Mouse (Mus musculus): ENCODE results near the gene Ppara. TPM values are rescaled to one million over a fixed set of nuclear protein-coding genes. Genes with fewer than 3 reads are reported as not detected.

Gene Ppara
- total RNA-seq, 2 experiments from 2014 or later, result 44.7 to 58.8 TPM

DNA sequence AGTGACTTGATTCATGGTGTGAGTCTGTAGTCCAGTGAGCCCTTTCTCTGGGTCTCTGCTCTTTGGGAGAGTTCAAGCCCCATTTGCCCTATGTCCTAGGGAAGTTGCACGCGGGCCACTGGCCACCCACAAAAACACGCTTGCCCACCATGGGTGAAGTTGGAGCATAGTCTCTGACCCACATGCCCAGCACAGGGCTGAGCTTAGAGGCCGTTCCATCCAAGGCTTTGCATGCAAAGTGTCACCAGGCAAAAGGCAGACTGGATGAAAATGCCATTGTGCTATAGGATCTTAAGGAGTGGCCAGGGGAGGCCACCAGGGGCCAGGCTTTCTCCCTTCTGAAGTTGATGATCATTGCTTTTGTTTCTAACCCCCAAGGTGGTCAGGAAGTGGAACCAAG, 30.9 kb upstream of the Ppara start:
- no peak for DNase-seq (ENCODE audit: low spot score)
- intact Hi-C loops (cut with DNase I), result loop anchor here (2.0 kb wide), 1 partner anchor 15 kb away; no protein-coding TSS in a partner anchor

DNA sequence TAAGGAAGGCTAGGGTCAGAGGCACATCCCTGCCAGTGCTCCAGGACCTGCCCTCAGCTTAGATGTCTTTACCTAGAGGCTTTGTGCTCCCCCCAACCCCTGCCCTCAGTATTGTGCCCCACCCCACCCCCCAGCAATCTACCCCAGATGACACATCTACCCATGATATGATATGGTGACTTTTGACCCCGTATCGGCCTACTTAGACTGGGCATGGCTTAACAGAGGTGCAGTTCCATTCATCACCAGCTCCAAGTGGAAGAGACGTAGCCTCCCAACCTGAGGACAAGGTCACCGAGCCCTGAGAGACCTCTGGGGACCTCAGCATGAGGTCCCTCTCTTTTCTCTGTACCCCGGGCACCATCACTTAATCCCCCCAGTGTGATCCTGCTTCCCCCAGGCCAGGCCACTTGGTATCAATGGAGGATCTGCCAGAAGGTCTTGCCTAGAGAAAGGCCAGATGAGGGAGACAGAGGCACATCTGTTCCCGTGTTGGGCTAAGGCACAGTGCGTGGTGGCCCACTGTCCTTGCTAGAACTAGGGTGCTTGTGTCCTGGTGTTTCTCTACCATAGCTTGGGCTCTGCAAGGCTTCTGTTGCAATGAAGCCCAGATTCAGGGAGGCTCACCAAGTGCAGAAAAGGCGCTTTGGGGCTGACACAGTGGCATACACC, 30.3 kb upstream of the Ppara start:
- intact Hi-C loops (cut with DNase I), result no loop called here
- no peak for DNase-seq (ENCODE audit: low spot score)

DNA sequence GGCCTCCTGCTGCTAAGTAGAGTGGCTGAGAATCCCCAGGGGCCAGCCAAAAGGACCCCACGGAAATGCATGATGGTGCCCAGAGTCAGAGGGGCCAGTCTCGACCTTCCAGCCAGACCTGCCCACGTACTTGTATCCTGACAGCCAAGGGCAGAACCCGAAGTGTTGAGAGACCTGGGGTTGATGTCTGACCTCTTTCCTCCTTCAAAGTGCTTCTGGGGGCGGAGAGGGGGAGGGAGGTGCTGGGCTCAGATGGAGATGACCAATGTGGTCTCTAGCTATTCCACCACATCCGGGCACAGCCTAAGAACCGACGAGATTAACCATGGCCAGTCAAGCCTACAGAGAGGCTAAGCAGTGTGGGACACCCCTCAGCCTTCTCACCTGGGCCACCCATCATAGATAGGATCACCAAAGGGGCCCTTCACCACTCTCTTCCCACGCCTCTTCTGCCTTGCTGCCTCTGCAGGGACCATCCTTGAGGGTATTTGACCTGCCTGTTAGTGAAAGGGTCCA, 29.7 kb upstream of the Ppara start:
- intact Hi-C loops (cut with DNase I), result no loop called here
- no peak for DNase-seq (ENCODE audit: low spot score)

GRCm38 (mm10) chr15:85705566-85706332, 29.0 kb upstream of the Ppara start:
- DNase-seq (ENCODE audit: low spot score), result peak; percentile 61
- intact Hi-C loops (cut with DNase I), result no loop called here

- intact Hi-C loops (cut with DNase I), result no loop called here
Observed at GRCm38 (mm10) chr15:85706527-85706926, 28.3 kb upstream of the Ppara start.

GRCm38 (mm10) chr15:85707017-85707416, 27.8 kb upstream of the Ppara start:
- intact Hi-C loops (cut with DNase I), result no loop called here
- no peak for DNase-seq (ENCODE audit: low spot score)

More at GRCm38 (mm10) chr15:85706527-85706926, 28.3 kb upstream of the Ppara start:
- no peak for DNase-seq (ENCODE audit: low spot score)

DNA sequence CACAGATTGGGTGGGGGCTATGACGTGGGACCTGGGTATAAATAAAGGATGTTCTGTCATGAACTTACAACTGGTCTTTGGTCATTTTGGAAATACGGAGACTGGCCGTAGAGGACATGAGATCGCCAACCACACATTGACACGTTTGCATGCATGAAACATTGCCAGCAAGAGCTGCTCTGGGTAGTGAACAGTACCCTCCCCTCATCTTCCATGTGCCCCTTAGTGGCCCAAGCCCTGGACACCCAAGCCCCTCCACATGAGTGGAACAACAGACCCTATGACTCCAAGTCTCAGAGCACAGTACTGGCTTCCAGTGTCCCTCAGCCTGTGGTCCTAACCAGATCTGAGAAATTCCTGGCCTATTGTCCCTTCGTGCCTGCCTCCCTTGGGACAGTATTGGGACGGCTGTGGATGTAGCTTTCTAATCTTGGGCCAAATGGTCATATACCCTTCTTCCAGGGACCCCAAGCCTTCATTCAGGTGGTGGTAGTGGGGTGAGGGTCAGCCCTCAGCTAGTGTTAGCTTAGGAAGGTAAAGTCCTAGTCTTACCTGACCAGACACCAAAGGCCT, 27.2 kb upstream of the Ppara start:
- intact Hi-C loops (cut with DNase I), result no loop called here
- no peak for DNase-seq (ENCODE audit: low spot score)

DNA sequence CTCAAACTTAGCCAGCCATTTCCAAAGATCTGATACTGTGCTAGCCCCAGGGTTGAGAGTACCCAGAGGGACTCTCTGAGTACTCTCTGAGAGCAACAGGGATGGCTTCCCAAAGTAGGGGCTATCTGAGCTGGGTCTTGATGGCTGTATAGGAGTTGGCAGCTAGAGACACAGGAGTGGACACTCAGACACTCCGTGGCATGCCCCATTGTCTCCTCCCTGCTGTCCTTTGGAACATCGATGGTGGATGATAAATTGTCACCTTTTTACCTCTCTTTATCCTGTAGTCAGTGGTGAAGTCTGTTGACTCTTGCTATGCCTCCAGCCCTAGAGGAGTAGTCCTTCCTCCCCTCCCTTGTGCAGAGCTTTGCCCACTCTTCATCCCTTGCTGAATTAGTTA, 26.6 kb upstream of the Ppara start:
- no peak for DNase-seq (ENCODE audit: low spot score)
- intact Hi-C loops (cut with DNase I), result no loop called here

GRCm38 (mm10) chr15:85708843-85709242, 25.9 kb upstream of the Ppara start:
- intact Hi-C loops (cut with DNase I), result loop anchor here (1.0 kb wide), 1 partner anchor 96 kb away; no protein-coding TSS in a partner anchor
- no peak for DNase-seq (ENCODE audit: low spot score)

GRCm38 (mm10) chr15:85709268-85709973, 25.4 kb upstream of the Ppara start:
- intact Hi-C loops (cut with DNase I), result loop anchor here (1.0 kb wide), 1 partner anchor 96 kb away; no protein-coding TSS in a partner anchor
- peak; percentile 78 for DNase-seq (ENCODE audit: low spot score)

DNA sequence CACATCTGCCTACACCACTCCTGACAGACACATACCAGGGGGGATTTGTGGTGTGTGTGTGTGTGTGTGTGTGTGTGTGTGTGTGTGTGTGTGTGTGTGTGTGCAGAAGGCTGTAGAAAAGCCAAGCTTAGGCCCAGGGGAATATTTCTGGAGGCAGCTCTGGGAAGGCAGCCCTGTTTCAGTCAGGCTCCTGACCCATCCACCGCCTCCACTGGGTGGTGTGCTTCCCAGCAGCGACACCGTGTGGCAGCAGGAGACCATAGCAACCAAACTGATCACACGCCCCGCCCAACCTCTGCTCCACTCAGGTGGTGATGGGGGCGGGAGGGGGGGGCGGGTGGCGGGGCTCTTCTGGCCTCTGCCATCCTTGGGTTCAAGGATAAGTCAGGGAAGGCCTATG, 24.6 kb upstream of the Ppara start:
- DNase-seq (ENCODE audit: low spot score), result peak; percentile 67
- intact Hi-C loops (cut with DNase I), result loop anchor here (1.0 to 10.0 kb wide), 3 partner anchors 111 to 425 kb away; partner anchors contain the start of gene Atxn10

- intact Hi-C loops (cut with DNase I), result loop anchor here (1.0 to 10.0 kb wide), 3 partner anchors 112 to 424 kb away; partner anchors contain the start of gene Atxn10
- no peak for DNase-seq (ENCODE audit: low spot score)
Observed at GRCm38 (mm10) chr15:85710641-85711580, 23.9 kb upstream of the Ppara start.

GRCm38 (mm10) chr15:85712565-85713168, 22.1 kb upstream of the Ppara start:
- DNase-seq (ENCODE audit: low spot score), result no peak
- intact Hi-C loops (cut with DNase I), result loop anchor here (10.0 kb wide), 2 partner anchors 378 to 422 kb away; partner anchors contain the start of gene Atxn10

GRCm38 (mm10) chr15:85713417-85713816, 21.4 kb upstream of the Ppara start:
- DNase-seq (ENCODE audit: low spot score), result no peak
- intact Hi-C loops (cut with DNase I), result loop anchor here (10.0 kb wide), 2 partner anchors 379 to 421 kb away; partner anchors contain the start of gene Atxn10

GRCm38 (mm10) chr15:85715059-85715458, 19.7 kb upstream of the Ppara start:
- intact Hi-C loops (cut with DNase I), result loop anchor here (5.0 to 10.0 kb wide), 3 partner anchors 322 to 420 kb away; partner anchors contain the start of gene Atxn10
- DNase-seq (ENCODE audit: low spot score), result no peak

DNA sequence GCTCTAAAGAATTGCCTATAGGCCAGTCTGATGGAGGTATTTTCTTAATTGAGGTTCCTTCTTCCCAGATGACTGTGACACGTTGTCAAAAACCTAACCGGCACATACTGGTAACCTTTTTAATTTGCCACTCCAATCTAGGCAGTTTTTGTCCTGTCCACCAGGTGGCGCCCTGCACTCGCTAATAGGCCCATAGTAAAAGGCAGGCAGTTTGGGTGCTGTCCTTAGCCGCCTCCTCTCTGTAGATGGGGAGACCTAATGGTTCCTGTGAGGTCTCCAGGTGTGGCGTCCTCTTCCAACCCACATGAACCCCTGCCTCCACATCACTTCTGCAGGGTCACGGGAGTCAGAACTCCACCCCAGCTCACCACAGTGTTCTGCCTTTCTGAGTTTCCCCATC, 18.7 kb upstream of the Ppara start:
- DNase-seq (ENCODE audit: low spot score), result no peak
- intact Hi-C loops (cut with DNase I), result loop anchor here (1.0 to 10.0 kb wide), 4 partner anchors 151 to 419 kb away; partner anchors contain the start of gene Atxn10

GRCm38 (mm10) chr15:85716591-85716990, 18.2 kb upstream of the Ppara start:
- no peak for DNase-seq (ENCODE audit: low spot score)
- intact Hi-C loops (cut with DNase I), result loop anchor here (1.0 to 10.0 kb wide), 4 partner anchors 151 to 418 kb away; partner anchors contain the start of gene Atxn10

GRCm38 (mm10) chr15:85717008-85717407, 17.8 kb upstream of the Ppara start:
- DNase-seq (ENCODE audit: low spot score), result no peak

More at GRCm38 (mm10) chr15:85717008-85717407, 17.8 kb upstream of the Ppara start:
- intact Hi-C loops (cut with DNase I), result loop anchor here (5.0 to 10.0 kb wide), 3 partner anchors 320 to 418 kb away; partner anchors contain the start of gene Atxn10

All from heart, postnatal 25 days (tissue).